Mouse (Mus musculus) gastrocnemius, adult 2 months (tissue): ENCODE results near the gene Rnasel. TPM values are rescaled to one million over a fixed set of nuclear protein-coding genes. Genes with fewer than 3 reads are reported as not detected.
"Not testable (repeated sequence)": the region's sequence is repeated elsewhere in the genome, so short reads cannot be mapped to it uniquely, and the experiment has no call there.

Experiments used
- DNase-seq: peaks from one replicate; pipeline ENCODE4 v3.0.0; 2022
- H3K27ac ChIP-seq: fragments of 200-600 bp; 2 replicates; pipeline ENCODE4 v1.8.1; 2022; ENCODE audit warnings: mild to moderate bottlenecking
- H3K4me3 ChIP-seq: fragments of 200-600 bp; 2 replicates; pipeline ENCODE4 v1.8.1; 2022; ENCODE audit warnings: mild to moderate bottlenecking, moderate library complexity
- CTCF ChIP-seq: fragments of 200-600 bp; IDR thresholded peaks from 2 replicates; pipeline ENCODE4 v1.8.1; 2022; ENCODE audit warnings: antibody characterized with exemption, mild to moderate bottlenecking, moderate library complexity
- intact Hi-C: fragments of 180-260 bp; cut with DNase I; formaldehyde crosslinking; loops from one replicate; pipeline ENCODE4 v1.15.1; 2025
- total RNA-seq, 2 experiments: library from RNA; stranded (reverse); gene quantifications; 2 replicates each; pipeline ENCODE4 v1.2.3; 2021

Gene Rnasel
- total RNA-seq, 2 experiments from 2014 or later: 0.92 to 1.1 TPM

DNA sequence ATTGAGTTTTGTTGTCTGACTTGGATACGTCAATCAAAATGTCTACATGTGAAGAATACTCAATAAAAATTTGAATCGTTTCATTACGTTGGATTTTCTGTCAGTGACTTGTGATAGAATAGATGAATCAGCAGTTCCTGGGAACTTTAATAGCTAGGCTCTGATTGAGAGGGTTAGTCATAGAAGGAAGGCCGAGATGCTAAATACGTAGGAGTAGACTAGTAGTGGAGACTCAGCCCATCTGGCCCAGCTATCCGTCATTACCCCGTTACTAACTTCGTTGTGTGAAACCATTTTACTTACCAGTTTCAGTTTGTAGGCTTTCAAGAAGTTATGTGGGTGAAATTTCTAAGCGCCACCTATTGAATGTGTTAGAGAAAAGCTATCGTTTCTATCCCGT lies 14.9 kb downstream of the Rnasel start:
- no peak for TF ChIP-seq CTCF
- intact Hi-C loops: no loop called here

DNA sequence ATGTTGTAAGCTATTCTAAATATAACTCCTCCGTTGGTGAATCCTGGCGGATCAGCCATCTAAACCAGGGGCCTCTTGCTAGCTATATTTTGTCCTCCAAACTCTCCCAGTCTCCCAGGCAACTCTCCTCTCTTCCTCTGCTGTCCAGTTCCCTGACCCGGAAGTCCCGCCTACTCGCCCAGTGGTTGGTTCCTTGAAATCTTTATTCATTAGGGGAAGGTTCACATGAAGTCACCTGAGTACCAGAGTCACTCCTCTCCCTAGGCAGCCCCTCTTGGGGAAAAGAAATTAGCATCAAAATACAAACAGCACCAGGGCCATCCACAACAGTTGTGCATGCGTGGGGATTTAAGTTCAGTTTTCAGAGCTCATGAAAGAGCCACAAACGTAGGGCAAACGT lies 17.1 kb downstream of the Rnasel start:
- intact Hi-C loops: no loop called here
- no peak for TF ChIP-seq CTCF
- DNase-seq: no peak
- Histone ChIP-seq H3K27ac (no peak overlapping the region), H3K4me3 (no peak overlapping the region)

More for the DNA sequence above, 14.9 kb downstream of the Rnasel start:
- no peak overlapping the region for H3K27ac ChIP-seq
- no peak overlapping the region for H3K4me3 ChIP-seq
- DNase-seq: no peak

DNA sequence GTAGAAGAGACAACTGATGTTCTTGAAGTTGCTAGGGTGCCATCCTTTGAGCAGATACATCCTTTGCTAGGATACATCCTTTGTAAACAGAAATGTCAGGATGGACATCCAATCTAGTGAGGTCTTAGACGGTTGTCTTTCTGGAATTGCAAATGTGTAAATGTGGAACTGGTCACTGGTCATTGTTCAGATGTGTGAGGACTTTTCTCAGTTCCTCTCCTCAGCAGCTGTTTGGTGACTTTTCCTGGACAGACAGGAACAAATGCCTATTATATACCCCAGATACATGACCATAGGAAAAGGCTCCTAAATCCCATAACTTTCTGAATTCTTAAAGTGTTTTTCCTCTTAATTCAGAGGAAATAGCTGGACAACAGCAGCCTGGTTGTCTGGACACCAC lies 18.1 kb downstream of the Rnasel start:
- no peak for DNase-seq
- intact Hi-C loops: no loop called here
- H3K4me3 ChIP-seq: no peak overlapping the region
- no peak overlapping the region for H3K27ac ChIP-seq
- no peak for TF ChIP-seq CTCF

DNA sequence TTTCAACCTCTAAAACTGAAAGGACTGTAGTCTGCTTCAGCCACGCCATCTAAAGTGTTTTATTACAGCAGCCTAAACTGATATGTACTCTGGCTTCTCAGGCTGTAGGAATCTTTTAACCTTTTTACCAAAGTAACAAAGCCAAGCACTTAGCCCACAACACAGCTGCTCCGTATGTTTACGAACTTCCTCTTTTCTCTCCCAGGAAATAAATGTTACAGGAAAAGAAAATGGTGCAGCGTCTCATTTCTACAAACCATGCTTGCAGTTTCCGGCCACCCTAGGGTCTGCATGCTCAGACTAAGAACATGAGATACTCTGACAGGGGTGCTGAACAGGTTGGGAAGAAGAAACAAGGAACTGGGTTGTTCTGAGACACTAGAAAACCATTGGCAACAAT lies 19.2 kb downstream of the Rnasel start:
- Histone ChIP-seq H3K27ac (no peak overlapping the region), H3K4me3 (no peak overlapping the region)
- intact Hi-C loops: no loop called here
- DNase-seq: no peak
- no peak for TF ChIP-seq CTCF

GRCm38 (mm10) chr1:153769571-153769970 lies 20.3 kb downstream of the Rnasel start:
- H3K4me3 ChIP-seq, H3K27ac ChIP-seq, intact Hi-C loops: not testable (repeated sequence)

GRCm38 (mm10) chr1:153769998-153770775 lies 21.0 kb downstream of the Rnasel start:
- intact Hi-C loops: no loop called here
- DNase-seq: no peak
- no peak overlapping the region for H3K4me3 ChIP-seq
- TF ChIP-seq CTCF: no peak
- no peak overlapping the region for H3K27ac ChIP-seq

More at GRCm38 (mm10) chr1:153769571-153769970, 20.3 kb downstream of the Rnasel start:
- DNase-seq: not testable (repeated sequence)

DNA sequence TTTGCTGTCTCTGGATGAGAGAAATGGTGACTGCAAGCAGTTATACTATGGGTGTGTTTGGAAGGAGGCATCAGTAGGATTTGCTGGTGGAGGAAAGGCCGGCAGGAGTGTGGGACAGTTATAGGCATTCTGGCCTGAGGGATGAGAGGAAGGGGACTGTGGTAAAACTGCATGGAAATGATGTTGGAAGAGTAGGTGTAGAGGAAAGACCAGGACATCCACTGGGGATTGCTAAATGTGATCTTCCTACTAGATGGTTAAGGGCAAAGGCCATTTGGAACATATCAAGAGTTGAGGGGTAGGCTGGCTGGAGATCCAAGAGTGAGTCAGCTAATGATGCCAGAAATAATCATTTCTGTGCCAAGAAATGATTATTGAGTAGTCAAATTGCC lies 21.5 kb downstream of the Rnasel start:
- no peak for DNase-seq
- H3K4me3 ChIP-seq: no peak overlapping the region
- TF ChIP-seq CTCF: no peak
- H3K27ac ChIP-seq: no peak overlapping the region
- intact Hi-C loops: no loop called here

DNA sequence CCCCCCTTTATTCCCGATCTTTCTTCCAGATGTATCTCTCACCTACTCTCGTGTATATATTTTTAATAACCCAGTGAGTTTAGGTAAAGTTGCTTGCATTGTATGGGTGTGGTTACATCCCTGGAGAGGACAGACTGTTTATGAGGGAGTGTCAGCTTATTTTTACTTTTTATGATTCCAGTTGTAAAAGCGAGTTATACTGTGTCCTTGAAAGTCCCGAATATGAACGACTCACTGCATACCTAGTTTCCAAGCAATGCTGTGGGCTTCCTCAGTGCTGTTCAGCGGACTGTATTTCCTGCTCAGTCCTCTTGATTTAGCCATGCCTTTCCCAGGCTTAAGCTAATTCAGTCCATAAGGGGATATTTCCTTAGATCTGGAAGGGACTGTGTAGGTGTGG lies 25.9 kb downstream of the Rnasel start:
- TF ChIP-seq CTCF: no peak
- Histone ChIP-seq H3K4me3 (no peak overlapping the region), H3K27ac (no peak overlapping the region)
- DNase-seq: no peak
- intact Hi-C loops: no loop called here

GRCm38 (mm10) chr1:153776257-153776656 lies 27.0 kb downstream of the Rnasel start:
- Histone ChIP-seq H3K27ac (no peak overlapping the region), H3K4me3 (no peak overlapping the region)
- intact Hi-C loops: no loop called here
- TF ChIP-seq CTCF: no peak
- DNase-seq: no peak

DNA sequence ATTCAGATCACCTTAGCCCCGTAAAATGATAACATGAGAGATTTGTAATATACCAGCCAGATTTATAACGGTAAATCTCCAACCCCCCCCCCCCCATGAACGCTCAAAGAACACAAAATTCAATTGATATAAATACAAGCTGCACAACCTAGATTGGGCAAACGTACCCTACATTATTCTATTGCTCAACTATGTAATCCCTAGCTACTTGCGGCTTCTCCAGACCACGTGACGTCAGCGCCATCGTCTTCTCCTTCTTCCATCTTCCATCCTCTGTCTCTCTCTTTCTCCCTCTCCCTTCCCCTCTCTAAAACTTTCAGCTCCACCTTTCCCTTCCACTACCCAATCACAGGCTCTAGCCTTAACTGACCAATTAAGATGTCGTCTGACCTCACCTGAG lies 29.0 kb downstream of the Rnasel start:
- H3K27ac ChIP-seq: no peak overlapping the region
- no peak for DNase-seq
- no peak overlapping the region for H3K4me3 ChIP-seq
- intact Hi-C loops: no loop called here
- no peak for TF ChIP-seq CTCF

DNA sequence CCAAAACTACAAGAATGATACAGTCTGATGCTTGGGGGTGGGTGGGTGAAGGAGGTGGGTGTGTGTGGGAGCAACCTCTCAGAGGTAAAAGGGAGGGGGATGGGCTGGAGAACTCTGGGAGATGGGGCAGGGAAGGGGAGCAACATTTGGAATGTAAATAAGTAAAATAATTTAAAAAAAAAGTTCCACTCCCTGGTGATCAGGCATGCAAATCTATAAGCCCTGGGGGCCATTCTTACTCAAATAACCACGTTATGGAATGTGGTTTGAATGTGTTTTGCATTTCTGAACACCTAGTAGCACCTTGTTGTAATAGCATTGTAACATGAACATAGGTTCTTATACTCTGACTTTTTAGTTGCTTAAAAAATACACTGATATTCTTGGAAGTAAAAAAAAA lies 34.1 kb downstream of the Rnasel start:
- TF ChIP-seq CTCF: no peak
- no peak overlapping the region for H3K4me3 ChIP-seq
- H3K27ac ChIP-seq: no peak overlapping the region
- DNase-seq: no peak
- intact Hi-C loops: no loop called here

GRCm38 (mm10) chr1:153785608-153786007 lies 36.4 kb downstream of the Rnasel start:
- Histone ChIP-seq H3K4me3 (no peak overlapping the region), H3K27ac (no peak overlapping the region)
- no peak for TF ChIP-seq CTCF
- intact Hi-C loops: no loop called here
- DNase-seq: no peak

- no peak for DNase-seq
- Histone ChIP-seq H3K27ac (no peak overlapping the region), H3K4me3 (no peak overlapping the region)
- intact Hi-C loops: no loop called here
- TF ChIP-seq CTCF: no peak
These were observed 41.5 kb downstream of the Rnasel start for GRCm38 (mm10) chr1:153790708-153791107.

DNA sequence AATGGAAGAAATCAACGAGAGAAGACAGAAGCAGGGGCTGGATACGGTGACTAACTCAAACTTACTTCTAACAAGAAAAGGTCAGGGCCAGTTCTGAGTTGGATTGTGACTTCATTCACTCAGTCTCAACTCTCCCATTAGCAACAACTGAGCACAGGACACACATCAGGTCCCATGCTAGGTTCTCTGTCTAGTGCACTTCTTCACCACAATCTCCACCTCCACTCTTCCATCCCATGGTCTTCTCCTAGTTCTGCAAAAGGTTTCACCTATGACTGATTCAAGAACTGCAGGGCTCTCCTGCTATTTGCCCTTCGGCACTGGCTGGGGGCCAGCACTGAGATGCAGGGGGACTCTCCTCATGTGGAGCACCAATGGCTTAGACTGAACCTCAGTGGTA lies 45.0 kb downstream of the Rnasel start:
- H3K4me3 ChIP-seq: no peak overlapping the region
- no peak for TF ChIP-seq CTCF
- intact Hi-C loops: no loop called here
- DNase-seq: no peak
- no peak overlapping the region for H3K27ac ChIP-seq
